Mouse (Mus musculus): ENCODE measurements around the gene Tcf12.

Gene Tcf12

DNA sequence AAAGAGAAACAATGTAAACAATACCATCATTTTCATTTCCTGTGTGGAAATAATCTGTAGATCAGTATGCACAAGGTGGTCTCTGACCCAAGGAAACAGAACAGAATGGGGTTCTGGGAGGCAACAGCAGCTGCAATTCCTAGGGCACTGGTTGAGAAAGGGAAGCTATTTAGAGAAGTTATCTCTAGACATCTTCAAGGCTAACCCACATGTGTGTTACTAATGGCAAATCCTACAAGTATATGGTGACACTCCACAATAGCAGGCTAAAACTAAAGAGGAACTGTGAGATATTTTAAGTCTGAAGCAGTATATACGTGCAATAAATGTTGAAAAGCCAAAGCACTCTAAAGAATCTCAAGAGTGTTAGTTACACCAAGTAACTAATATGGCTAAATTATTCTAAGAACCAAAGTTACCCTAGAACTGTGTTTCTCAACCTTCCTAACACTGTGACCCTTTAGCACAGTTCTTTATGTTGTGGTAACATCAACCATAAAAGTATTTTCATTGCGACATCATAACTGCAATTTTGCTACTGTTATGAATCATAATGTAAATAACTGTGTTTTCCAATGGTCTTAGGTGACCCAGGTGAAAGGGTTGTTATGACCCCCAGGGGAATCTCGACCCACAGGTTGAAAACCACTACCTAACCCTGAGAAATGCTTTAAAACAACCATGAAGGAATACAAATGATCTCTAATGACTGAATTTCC is 22.6 kb downstream of the Tcf12 start:
- DNase-seq (ENCODE audit: low read depth), result no peak

DNA sequence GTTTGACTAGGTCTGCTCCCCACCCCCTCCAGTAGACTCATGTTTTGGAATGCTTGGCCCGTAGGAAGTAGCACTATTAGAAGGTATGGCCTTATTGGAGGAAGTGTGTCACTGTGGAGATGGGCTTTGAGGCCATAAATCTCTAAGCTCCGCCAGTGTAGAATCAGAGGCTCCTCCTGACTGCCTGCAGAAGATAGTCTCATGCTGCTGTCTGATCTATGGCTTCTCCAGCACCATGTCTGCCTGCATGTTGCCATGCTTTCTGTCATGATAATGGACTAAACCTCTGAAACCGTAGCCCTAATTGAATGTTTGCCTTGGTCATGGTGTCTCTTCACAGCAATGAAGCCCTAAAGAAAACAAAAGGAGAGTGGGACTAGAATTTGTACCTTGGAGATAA is 26.7 kb downstream of the Tcf12 start:
- DNase-seq (ENCODE audit: low read depth), result no peak

DNA sequence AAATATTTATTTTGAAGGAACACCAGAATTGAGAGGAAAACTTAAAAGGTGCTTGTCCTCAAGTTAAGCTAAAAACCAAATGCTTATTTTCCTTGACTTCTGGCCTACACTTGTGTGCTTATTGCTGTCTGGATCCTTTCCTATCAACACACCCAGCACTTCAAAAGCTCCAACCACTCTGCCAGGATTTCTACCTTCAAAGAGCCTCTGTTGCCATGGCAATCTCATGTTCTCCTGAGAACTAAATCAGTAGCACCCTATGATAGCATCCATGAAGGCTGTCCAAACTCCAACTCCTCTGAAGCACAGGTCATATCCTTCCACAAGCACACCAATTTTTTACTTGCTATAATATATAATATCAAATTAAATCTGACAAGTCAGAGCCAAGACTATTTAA is 27.5 kb downstream of the Tcf12 start:
- DNase-seq (ENCODE audit: low read depth), result no peak

DNA sequence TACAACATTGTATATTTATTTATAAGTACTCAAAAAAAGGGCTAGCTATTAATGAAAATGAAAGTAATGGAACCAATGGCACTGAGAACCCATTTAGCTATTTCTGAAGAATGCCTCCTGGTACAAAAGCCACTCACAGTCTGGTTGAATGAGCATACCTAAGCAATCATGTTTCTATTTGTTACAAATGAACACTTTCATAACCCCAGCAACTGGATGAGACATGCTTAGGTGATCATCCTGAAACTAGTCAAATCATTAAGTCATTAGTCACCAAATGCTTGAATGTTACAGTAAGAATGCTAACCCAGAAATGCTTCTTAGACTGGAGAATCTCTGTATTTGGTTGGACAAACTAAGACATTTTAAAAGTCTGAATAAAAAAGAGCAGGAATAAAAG is 35.5 kb downstream of the Tcf12 start:
- DNase-seq (ENCODE audit: low read depth), result no peak

DNA sequence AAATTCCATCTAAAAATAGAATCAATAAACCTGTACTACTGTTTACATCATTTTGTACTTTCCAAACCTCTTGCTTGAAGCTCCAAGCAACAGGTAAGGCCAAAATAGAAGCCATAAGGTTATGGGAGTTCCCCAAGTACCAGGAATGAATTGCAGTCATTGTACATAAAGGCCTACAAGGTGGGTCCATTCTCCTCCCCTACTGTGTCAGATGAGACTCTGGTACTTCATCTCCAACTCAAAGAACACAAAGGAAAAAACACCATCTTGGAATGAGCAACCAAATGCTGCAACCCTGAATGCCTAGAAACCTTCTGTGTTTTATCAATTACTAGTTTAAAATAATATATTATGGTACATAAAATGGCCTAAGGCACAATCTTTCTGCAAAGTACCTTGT is 45.5 kb downstream of the Tcf12 start:
- DNase-seq (ENCODE audit: low read depth), result no peak

DNA sequence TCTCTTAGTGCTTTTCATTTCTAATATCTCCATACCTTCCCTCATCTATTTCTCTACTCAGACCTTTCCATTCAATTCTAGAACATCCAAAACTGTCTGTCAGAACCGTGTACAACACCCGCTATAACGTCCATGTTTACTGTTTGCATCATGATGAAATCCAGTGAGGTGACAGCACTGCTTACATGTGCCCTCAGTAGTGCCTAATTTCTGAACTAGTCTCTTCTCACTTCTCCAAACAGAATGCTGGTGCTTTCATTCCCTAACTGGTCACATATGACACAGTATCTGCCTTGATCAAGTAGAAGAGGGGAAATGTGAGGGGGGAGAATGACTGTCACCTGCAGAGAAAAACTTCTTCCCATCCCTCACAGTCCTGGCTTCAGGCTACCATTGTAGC is 58.5 kb downstream of the Tcf12 start:
- no peak for DNase-seq (ENCODE audit: low read depth)

DNA sequence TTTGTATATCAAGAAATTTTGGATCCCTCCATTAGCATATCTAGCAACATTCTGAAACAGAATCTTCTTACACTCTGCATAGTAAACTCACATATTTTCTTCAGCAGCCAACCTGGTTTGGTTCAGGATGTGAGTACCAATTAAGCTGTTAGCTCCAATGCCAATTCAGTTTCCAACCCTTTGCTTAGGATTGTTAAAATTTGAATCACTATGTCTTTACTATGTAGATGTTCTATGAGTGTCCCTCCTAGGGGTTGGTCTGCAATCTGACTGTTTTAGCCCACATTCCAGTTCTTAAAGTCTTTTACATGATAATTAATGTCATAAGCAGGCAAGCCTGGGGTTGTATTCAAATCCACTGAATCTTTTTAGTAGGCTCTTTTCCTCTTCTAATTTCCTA is 71.5 kb downstream of the Tcf12 start:
- no peak for DNase-seq (ENCODE audit: low read depth)

DNA sequence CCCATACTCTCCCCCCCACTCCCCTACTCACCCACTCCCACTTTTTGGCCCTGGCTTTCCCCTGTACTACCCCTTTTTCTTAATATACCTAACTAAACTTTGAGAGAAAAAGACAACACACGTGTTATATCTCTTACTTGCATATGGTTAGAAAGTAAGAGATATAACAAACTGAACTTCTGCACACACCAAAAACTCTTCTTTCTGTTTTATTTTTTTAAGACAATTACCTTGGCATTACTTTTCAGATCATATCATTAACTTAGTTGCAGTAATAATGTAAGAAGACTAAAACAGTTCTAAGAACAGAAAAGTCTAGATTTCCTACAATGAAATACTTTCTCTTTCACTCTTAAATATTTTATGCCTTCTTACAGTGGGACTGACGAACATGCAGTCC is 72.3 kb downstream of the Tcf12 start:
- DNase-seq (ENCODE audit: low read depth), result peak; percentile 33

DNA sequence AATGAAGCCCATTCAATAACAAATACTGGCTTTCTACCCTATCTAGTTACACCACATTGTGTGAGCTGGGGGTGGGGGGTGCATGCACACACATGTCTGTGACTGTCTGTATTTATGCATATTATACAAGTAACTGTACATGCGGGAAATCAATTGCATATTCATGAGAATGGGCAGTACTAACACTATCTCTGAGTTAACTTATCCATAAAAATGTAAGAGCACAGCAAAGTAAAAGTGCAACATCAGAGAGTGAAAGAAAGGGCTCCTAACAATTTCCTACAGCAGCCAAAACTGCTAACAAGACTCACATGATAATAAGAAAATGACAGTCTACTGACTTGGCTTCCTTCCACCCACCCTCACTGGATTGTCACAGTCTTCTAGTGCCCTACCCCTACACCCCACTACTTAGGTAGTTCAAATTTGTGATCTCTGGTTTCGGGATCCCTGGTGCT is 74.6 kb downstream of the Tcf12 start:
- no peak for DNase-seq (ENCODE audit: low read depth)

DNA sequence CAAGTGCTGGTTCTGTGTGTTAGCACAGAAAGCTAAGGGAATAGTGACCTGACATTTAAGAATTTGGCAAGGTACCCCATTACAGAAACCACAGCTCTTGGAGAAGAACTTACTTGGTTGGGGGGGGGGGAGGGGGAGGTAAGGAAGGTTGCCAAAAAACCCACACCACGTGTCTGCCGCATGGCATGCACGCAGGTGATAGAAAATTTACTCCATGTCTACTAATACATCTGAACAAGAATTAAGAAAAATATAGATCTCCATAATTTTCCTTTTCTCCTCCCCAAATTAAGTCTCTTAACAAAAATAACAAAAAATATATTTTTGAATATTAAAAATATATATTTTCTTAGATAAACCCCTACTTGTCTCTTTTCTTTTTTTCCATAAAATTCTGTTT is 75.4 kb downstream of the Tcf12 start:
- DNase-seq (ENCODE audit: low read depth), result no peak

DNA sequence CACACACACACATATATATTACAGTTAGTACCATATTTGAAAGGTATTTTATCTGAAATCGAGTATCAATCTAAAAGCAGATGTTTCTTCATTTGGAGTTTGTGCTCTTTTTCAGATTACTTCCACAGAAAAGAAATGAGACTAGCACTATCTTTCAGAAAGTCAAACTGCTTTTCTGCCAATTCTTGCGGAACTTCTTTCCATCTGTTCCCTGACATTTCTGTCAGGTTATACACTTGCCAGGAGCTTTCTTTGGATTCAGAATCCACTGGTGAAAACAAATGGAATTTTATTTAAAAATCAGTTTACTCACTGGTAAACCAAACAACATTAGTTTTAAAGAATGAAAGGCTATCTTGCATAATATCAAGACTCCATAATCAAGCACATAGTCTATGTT is 78.4 kb downstream of the Tcf12 start:
- DNase-seq (ENCODE audit: low read depth), result no peak

DNA sequence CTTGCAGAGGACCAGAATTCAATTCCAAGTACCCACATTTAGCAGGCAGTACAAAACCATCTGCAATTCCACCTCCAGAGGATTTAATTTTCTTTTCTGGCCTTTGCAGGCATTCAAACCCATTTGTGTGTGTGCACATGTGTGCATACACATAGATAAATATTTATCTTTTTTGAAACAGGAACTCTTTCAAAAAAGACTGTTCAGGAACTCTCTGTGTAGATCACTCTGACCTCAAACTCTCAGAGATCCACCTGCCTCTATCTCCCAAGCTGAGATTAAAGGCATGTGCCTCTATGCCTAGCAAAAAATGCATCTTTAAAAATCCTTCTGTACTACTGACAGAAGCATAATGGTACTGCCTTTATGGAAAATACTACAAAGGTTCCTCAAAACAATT is 81.4 kb downstream of the Tcf12 start:
- no peak for DNase-seq (ENCODE audit: low read depth)

DNA sequence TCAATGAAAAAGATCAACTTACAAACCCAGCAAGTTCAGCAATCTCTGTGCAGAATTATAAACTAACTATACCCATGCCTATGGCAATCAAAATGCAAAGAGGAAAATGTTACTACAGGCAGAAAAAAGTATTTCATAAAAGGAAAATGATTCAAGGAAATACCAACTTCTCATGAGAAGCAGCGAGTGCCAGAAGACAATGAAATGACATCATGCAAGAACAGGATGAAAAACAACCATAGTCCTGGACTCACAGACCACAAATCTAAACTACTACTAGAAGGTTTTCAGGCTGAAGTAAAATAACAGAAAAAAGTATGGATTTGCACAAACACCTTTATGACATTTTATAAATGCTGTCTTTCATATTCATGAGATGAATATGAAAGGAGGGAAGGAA is 82.1 kb downstream of the Tcf12 start:
- DNase-seq (ENCODE audit: low read depth), result no peak

DNA sequence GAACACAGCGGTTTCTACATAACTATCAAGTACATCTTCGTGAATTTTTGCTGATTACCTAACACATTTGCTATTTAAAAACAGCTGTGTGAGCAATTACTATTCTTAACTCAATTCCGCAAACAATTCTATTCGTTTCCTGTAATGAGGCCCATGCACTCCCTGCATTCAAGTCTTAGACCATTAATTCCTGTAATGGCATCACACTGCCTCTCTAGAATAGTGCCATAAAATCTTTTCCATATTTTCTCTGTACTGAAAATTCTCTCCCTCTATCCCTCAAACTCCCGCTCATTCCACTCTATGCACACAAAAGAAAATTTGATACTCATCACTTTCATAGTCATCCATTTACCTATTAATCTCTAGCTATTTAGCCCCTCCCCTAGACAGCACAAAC is 88.4 kb downstream of the Tcf12 start:
- DNase-seq (ENCODE audit: low read depth), result no peak

DNA sequence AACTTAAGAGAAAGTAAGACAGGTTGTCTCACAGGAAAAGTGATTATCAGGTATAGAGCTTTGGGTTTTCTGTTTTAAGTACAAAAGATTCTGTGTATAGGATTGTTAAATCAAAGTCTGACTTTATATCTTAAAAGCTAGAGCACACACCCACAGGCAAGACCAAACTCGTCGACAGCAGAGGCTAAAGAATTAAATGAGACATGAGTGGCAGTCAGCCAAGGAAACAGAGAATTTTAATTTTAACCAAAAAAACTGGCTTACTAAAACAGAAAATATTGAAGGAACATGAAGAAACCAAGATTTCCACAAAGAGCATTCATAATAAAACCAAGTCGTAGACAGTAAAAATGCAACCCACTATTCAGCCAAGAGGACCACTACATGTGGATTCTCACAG is 90.2 kb downstream of the Tcf12 start:
- DNase-seq (ENCODE audit: low read depth), result no peak

DNA sequence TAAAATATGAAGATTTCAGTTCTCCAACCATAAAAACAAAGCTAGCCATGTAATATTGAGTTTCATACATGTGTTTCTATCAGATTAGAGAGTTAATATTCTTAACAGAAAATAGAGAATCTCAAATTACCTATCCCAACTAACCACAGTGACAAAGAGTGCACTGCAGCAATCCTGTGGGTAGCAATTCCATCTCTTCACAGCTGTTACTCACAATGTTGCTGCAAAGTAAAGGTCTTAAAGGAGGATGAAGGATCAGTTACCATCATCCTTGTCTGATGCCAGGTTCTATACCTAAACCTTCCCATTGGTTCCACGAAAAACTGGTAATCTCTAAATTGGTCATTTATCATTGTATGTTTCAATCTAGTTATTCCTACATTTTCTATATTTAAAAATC is 95.7 kb downstream of the Tcf12 start:
- DNase-seq (ENCODE audit: low read depth), result no peak

DNA sequence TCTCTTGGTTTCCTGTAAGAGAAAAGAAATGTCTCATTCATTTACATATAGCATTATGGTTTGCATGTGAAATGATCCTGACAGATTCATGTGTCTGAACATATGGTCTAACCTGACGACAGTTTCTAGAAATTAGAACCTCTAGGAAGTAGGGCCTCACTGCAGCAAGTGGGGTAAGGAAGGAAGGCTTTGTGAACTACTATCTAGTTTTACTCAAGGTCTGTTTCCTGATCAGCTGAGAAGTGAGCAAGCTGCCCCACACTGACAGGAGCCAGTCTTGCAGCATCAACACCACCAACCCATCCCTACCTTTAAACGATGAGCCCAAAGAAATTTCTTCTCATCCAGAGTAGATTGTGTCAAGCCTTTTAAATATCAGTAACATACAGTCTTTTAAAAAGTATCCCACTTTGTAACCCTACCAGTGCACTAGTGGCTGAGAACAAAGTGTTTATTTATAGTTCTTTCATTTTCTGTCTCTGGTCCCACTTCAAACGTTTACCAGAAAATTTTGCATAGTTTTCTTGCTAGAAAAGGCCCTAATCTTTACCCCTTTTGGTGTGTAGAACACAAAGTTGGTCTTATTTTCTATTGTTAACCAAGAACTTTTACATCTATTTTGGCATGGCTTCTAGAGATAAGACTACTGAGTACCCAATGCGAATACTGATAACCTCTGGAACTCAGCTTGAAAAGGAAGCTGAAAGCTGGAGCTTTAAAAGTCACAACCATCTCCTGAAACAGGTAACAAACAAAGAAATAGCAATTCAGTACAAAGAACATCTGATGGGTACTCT is 96.9 kb downstream of the Tcf12 start:
- DNase-seq (ENCODE audit: low read depth), result peak; percentile 32

DNA sequence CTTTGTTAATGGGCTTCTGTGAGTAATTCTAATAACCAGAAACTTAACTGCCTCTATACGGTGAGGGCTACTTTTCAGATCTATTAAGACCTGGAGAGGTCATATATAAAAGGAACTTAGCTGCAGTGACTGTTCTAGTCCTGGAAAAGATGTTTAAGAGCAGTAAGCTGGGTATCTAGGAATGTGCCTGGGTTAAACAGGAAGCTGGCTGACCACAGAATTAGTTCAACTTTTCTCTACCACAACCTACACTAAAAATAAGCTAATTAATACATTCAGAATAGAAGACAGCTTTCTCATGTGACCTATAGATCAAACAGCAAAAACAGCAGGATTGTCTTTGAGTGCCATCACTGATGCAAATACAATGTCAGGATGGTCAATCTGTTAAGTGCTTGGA is 98.1 kb downstream of the Tcf12 start:
- no peak for DNase-seq (ENCODE audit: low read depth)

DNA sequence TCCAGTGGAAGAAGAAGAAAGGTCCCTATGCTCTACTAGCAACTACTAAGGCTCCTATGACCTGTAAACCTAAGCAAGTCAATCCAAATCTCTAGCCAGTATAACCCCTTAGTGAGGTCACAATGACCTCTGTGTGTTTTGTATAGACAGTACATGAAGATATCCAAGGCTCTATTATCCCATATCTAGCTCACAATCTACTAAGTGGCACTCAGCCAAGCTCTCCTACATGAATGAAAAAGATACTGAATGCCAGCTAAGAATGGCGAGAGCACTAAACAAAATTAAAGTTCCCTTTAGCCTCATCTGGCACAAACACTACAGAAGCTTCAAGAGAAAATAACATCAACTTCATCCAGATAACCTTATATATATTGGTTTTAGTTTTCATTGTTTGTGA is 103.0 kb downstream of the Tcf12 start:
- DNase-seq (ENCODE audit: low read depth), result no peak

DNA sequence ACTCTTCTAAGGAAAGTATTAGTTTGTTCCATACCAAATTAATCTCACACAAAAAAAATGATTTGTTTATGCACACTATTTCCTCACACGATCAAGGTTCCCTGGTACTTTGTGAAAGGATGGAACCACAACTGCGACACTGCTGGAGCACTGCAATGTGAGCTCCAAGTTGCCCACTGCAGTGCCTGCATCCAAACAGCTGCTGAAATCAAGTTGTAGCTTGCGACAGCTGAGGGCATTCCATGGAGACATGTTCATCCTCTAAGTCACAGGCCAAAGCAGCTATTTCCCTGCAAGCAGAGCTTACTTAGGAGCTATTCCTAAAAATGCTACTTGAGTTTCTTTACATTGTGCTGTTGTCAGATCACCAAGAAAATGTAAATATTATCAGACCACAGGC is 120.5 kb downstream of the Tcf12 start:
- no peak for DNase-seq (ENCODE audit: low read depth)

DNA sequence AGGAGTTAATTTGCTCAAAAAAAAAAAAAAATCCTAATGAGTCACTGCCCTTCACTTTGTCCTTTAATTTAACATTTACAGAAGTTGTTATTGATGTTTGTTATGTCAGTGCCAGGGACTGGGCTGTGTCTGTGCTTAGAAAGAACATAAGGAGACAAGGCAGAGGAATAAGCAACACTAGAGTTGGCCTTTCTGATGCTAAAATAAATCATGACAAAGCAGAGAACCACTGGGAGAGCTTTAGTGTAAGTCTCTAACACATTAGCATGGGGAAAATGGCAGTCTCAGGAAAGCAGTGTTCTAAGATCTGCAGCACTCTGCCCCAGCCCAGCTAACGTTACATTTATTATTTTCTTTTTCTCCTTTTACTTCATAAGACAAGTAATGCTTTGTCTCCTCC is 121.3 kb downstream of the Tcf12 start:
- no peak for DNase-seq (ENCODE audit: low read depth)

DNA sequence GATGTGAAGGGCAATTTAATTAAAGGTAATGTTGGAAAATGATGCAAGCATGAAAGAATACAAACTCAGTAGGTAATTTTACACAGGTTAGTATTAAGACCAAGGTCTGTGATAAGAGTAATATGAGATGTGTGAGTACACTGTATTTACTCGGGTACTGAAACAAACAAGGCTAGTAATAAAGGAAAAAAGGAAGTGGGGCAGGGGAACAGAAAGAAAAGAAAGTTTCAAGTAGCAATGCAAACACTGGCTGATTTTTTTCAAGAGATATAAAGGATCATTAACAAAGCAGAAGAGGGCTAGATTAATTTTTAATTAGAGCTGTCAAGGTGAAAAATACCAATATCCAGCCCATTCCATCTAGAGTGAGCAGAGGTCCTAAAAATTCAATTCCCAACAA is 122.0 kb downstream of the Tcf12 start:
- DNase-seq (ENCODE audit: low read depth), result no peak

DNA sequence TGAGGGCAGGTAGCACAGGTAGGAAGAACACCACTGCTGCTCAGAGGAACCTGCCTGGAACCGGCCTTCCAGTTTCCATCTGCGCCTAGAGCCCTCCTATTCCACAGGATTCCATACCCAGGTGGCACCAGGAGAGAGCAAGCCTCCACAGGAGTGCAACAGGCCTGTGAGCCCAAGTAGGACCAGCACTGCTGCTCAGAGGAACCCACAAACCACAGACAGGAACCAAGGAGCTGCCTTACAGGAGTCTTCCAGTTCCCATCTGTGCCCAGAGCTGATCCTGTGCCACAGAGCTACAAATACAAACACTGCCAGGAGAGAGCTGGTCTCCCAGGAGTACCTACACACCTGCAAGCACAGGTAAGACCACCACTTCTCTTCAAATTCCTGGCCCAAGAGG is 125.0 kb downstream of the Tcf12 start:
- DNase-seq (ENCODE audit: low read depth), result no peak

DNA sequence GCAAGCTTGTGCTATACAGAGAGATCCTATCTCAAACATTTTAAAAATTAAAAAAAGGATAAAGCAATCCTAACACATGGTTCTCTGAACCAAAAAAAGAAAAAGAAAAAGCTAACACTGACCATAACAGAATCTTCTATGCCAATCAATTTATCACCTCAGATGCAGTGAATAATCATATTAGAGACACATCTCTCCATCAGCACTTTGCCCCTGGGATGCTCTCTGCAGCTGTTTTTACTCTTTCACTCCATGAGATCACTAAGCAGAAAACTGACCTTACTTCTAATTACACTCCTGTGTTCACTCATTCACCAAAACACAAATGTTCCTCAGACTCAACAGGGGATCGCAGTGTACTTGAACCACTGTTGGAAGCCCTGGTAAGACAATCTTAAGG is 128.8 kb downstream of the Tcf12 start:
- DNase-seq (ENCODE audit: low read depth), result no peak
